Mouse (Mus musculus) hindbrain, postnatal 0 days (tissue): ENCODE measurements at regions not wholly inside any gene's neighbourhood (a gene's known extent, or its start where the extent isn't known, plus 50 kb on each side); places are given as distances from the start of the nearest gene placed in this dataset.

Source experiments
- ATAC-seq: fragments of 200-750 bp; cut with Nextera tagmentation; 2 replicates; pipeline ENCODE4 v1.8.0; 2017; ENCODE audit warnings: mild to moderate bottlenecking, moderate TSS enrichment, moderate library complexity
- DNase-seq: peaks from one replicate; pipeline ENCODE4 v3.0.0-alpha.2; 2015; ENCODE audit warnings: low spot score
- H3K27ac ChIP-seq: fragments of 300-500 bp; sonication (generic); 2 replicates; pipeline ENCODE4 v1.5.1; 2014; ENCODE audit warnings: mild to moderate bottlenecking
- H3K27me3 ChIP-seq: fragments of 300-500 bp; sonication (generic); 2 replicates; pipeline ENCODE4 v1.6.1; 2014; ENCODE audit warnings: low read length, mixed read lengths; ENCODE audit not compliant: insufficient read depth
- H3K36me3 ChIP-seq: fragments of 300-500 bp; sonication (generic); 2 replicates; pipeline ENCODE4 v1.6.1; 2014; ENCODE audit warnings: low read length, mixed read lengths; ENCODE audit not compliant: insufficient read depth
- H3K4me1 ChIP-seq: fragments of 300-500 bp; sonication (generic); 2 replicates; pipeline ENCODE4 v1.6.1; 2014; ENCODE audit warnings: antibody characterized with exemption, low read length, mixed read lengths; ENCODE audit not compliant: insufficient read depth
- H3K4me2 ChIP-seq: fragments of 300-500 bp; sonication (generic); 2 replicates; pipeline ENCODE4 v1.6.1; 2014; ENCODE audit warnings: low read depth, mild to moderate bottlenecking, low read length, moderate library complexity, mixed read lengths
- H3K4me3 ChIP-seq: fragments of 300-500 bp; sonication (generic); 2 replicates; pipeline ENCODE4 v1.5.1; 2014; ENCODE audit warnings: low read length
- H3K9ac ChIP-seq: fragments of 300-500 bp; sonication (generic); replicated peaks from 2 replicates; pipeline ENCODE4 v1.6.1; 2014; ENCODE audit warnings: mild to moderate bottlenecking, low read length, moderate library complexity, mixed read lengths
- H3K9me3 ChIP-seq: fragments of 300-500 bp; sonication (generic); 2 replicates; pipeline ENCODE4 v1.6.1; 2016; ENCODE audit warnings: low read length, mixed read lengths
- CTCF ChIP-seq: IDR thresholded peaks from 2 replicates; pipeline ENCODE4 v1.5.1; 2016; ENCODE audit warnings: antibody characterized with exemption, control low read depth, low read depth
- WGBS: fragments of 180-500 bp; shearing (Covaris S2); extraction: QIAGEN DNeasy Blood & Tissue Kit; methylation state at CpG from one replicate; pipeline ENCODE4 v1.1.7; 2014; 5-methylcytosine and 5-hydroxymethylcytosine counted together

- ATAC-seq (peak; percentile 39; the same call in 1 of the 2 replicates), DNase-seq (peak; percentile 63)
- Histone ChIP-seq H3K36me3 (no peaks in the 10 kb centered on the region), H3K4me3 (no peak overlapping the region), H3K4me1 (no peaks in the 10 kb centered on the region), H3K27me3 (no peaks in the 10 kb centered on the region), H3K27ac (no peak overlapping the region), H3K9ac (no peak overlapping the region), H3K9me3 (no peaks in the 10 kb centered on the region), H3K4me2 (no peak overlapping the region)
- no peak for TF ChIP-seq CTCF
- WGBS: 51% methylated on average over 9 of the region's 9 CpGs
Measured at GRCm38 (mm10) chr17:45329241-45329640, 104.3 kb downstream of the Cdc5l start.

GRCm38 (mm10) chr17:45326726-45327125 lies 106.8 kb downstream of the Cdc5l start:
- TF ChIP-seq CTCF: no peak
- Histone ChIP-seq H3K27me3 (no peaks in the 10 kb centered on the region), H3K27ac (no peak overlapping the region), H3K4me2 (no peak overlapping the region), H3K4me1 (no peaks in the 10 kb centered on the region), H3K9ac (no peak overlapping the region), H3K9me3 (no peaks in the 10 kb centered on the region), H3K36me3 (no peaks in the 10 kb centered on the region), H3K4me3 (no peak overlapping the region)
- DNase-seq (no peak), ATAC-seq (no peak)
- WGBS: 43% methylated on average over 10 of the region's 10 CpGs

GRCm38 (mm10) chr17:45326173-45326572 lies 107.4 kb downstream of the Cdc5l start:
- H3K4me2 ChIP-seq: no peak overlapping the region
- H3K27ac ChIP-seq: no peak overlapping the region
- 71% methylated on average over 7 of the region's 7 CpGs for WGBS
- H3K27me3 ChIP-seq: no peaks in the 10 kb centered on the region
- no peaks in the 10 kb centered on the region for H3K4me1 ChIP-seq
- no peak overlapping the region for H3K4me3 ChIP-seq
- no peak overlapping the region for H3K9ac ChIP-seq
- no peaks in the 10 kb centered on the region for H3K9me3 ChIP-seq
- H3K36me3 ChIP-seq: no peaks in the 10 kb centered on the region
- no peak for TF ChIP-seq CTCF
- ATAC-seq (no peak), DNase-seq (no peak)

- ATAC-seq (no peak; the same call in 1 of the 2 replicates), DNase-seq (peak; percentile 39)
- Histone ChIP-seq H3K9ac (no peak overlapping the region), H3K9me3 (no peaks in the 10 kb centered on the region), H3K4me1 (no peaks in the 10 kb centered on the region), H3K4me3 (no peak overlapping the region), H3K36me3 (no peaks in the 10 kb centered on the region), H3K4me2 (no peak overlapping the region), H3K27me3 (no peaks in the 10 kb centered on the region), H3K27ac (no peak overlapping the region)
- WGBS: 54% methylated on average over 8 of the region's 8 CpGs
- no peak for TF ChIP-seq CTCF
Measured at GRCm38 (mm10) chr17:45322842-45323241, 110.7 kb downstream of the Cdc5l start.

- Histone ChIP-seq H3K27ac (no peak overlapping the region), H3K9ac (no peak overlapping the region), H3K9me3 (no peaks in the 10 kb centered on the region), H3K4me1 (no peaks in the 10 kb centered on the region), H3K27me3 (no peaks in the 10 kb centered on the region), H3K4me2 (no peak overlapping the region), H3K36me3 (no peaks in the 10 kb centered on the region), H3K4me3 (no peak overlapping the region)
- no peak for TF ChIP-seq CTCF
- WGBS: 66% methylated on average over 7 of the region's 7 CpGs
- ATAC-seq (no peak), DNase-seq (no peak)
Measured at GRCm38 (mm10) chr17:45320074-45320473, 113.5 kb downstream of the Cdc5l start.

- H3K4me1 ChIP-seq: no peaks in the 10 kb centered on the region
- TF ChIP-seq CTCF: no peak
- no peak for DNase-seq
- H3K9ac ChIP-seq: no peak overlapping the region
- no peak overlapping the region for H3K4me3 ChIP-seq
- ATAC-seq: no peak
- no peak overlapping the region for H3K4me2 ChIP-seq
- no peaks in the 10 kb centered on the region for H3K36me3 ChIP-seq
- H3K27ac ChIP-seq: no peak overlapping the region
- 71% methylated on average over 25 of the region's 25 CpGs for WGBS
- no peaks in the 10 kb centered on the region for H3K27me3 ChIP-seq
- no peaks in the 10 kb centered on the region for H3K9me3 ChIP-seq
Measured at GRCm38 (mm10) chr17:45318211-45319076, 115.1 kb downstream of the Cdc5l start.
